Comparison of ENCODE assay signal across 8 mouse cellular contexts in genomic region chrX:21089867-21090239, GRCm38 (mm10). TPM values are rescaled to one million over a fixed set of nuclear protein-coding genes. Genes with fewer than 3 reads are reported as not detected.
A peak's percentile ranks its signal among the peaks of the same experiment; 100 is the strongest.
DNase-seq lines count a peak whose midpoint lies in the region; ATAC-seq and TF ChIP-seq lines count a peak whose summit lies in the region.

No protein-coding gene starts in this region.

- WGBS in limb, embryonic 15.5 days, result 47% methylated on average over 7 of the region's 7 CpGs
- 56% methylated on average over 7 of the region's 7 CpGs for WGBS in stomach, embryonic 16.5 days

- H3K27ac ChIP-seq in gastrocnemius, adult 2 months, result peak overlapping the region; percentile 81
- peak overlapping the region; percentile 81 for H3K27ac ChIP-seq in limb, embryonic 15.5 days
- H3K27ac ChIP-seq in stomach, embryonic 16.5 days (ENCODE audit: low read length), result no peak overlapping the region

- no peak for ATAC-seq in limb, embryonic 15.5 days (ENCODE audit: insufficient number of reproducible peaks, low FRiP score, low TSS enrichment, low read depth)
- ATAC-seq in stomach, embryonic 16.5 days (ENCODE audit: insufficient read depth, low FRiP score), result no peak

- intact Hi-C loops in gastrocnemius, adult 2 months (cut with DNase I), result no loop called here

- DNase-seq in gastrocnemius, adult 2 months, result no peak
- DNase-seq in gastrocnemius, postnatal 4 days (ENCODE audit: low spot score in 2 of 2), result no peak
- peak; percentile 5 for DNase-seq in right cerebral cortex, postnatal 14 days
- DNase-seq in right cerebral cortex, postnatal 36 days (ENCODE audit: low spot score in 2 of 2), result no peak
- DNase-seq in cerebellum, adult 11 months, result no peak
- no peak for DNase-seq in kidney, adult 18-20 months

- TF ChIP-seq CTCF in gastrocnemius, adult 2 months (IDR thresholded peaks at IDR 0.05), result no peak

- no peak overlapping the region for H3K9ac ChIP-seq in limb, embryonic 15.5 days
- no peak overlapping the region for H3K9ac ChIP-seq in stomach, embryonic 16.5 days (ENCODE audit: low read length)

- no peaks in the 10 kb centered on the region for H3K36me3 ChIP-seq in limb, embryonic 15.5 days
- H3K36me3 ChIP-seq in stomach, embryonic 16.5 days (ENCODE audit: control insufficient read depth, insufficient read depth, low read length), result no peaks in the 10 kb centered on the region

- peak overlapping the region; percentile 68 for H3K4me3 ChIP-seq in gastrocnemius, adult 2 months
- peak overlapping the region; percentile 42 for H3K4me3 ChIP-seq in limb, embryonic 15.5 days
- peak overlapping the region; percentile 50; the same call in 1 of the 2 replicates for H3K4me3 ChIP-seq in stomach, embryonic 16.5 days (replicated peaks; ENCODE audit: low read length)

- H3K4me2 ChIP-seq in limb, embryonic 15.5 days, result peak overlapping the region; percentile 44
- peak overlapping the region; percentile 55 for H3K4me2 ChIP-seq in stomach, embryonic 16.5 days (ENCODE audit: low read depth, low read length)

- no peaks in the 10 kb centered on the region for H3K27me3 ChIP-seq in limb, embryonic 15.5 days
- no peaks in the 10 kb centered on the region for H3K27me3 ChIP-seq in stomach, embryonic 16.5 days (ENCODE audit: control insufficient read depth, insufficient read depth, low read length)

- no peaks in the 10 kb centered on the region for H3K9me3 ChIP-seq in limb, embryonic 15.5 days
- H3K9me3 ChIP-seq in stomach, embryonic 16.5 days (replicated peaks; ENCODE audit: control insufficient read depth, low read length), result no peaks in the 10 kb centered on the region

- H3K4me1 ChIP-seq in limb, embryonic 15.5 days, result no peaks in the 10 kb centered on the region
- H3K4me1 ChIP-seq in stomach, embryonic 16.5 days (ENCODE audit: control insufficient read depth, insufficient read depth, low read length), result no peaks in the 10 kb centered on the region

RNA-seq across cellular contexts. Expression of gene Zfp300, which starts 0.5 kb away (rescaled TPM):
- under 1 TPM; 0.10 to 0.39 TPM for total RNA-seq in gastrocnemius, adult 2 months (2021)
- total RNA-seq in gastrocnemius, postnatal 4 days (2021), result 1 to 10 TPM; 1.2 to 1.5 TPM
- 1.8 and 2.7 TPM in 2 replicates for polyA plus RNA-seq in limb, embryonic 15.5 days (2015; fragmentation: Nextera tagmentation; extraction: Ambion mirVana)
- 1.3 and 1.5 TPM in 2 replicates for polyA plus RNA-seq in stomach, embryonic 16.5 days (2015; fragmentation: Nextera tagmentation; extraction: Ambion mirVana)

RNA-seq across cellular contexts. Expression of gene Spaca5, which starts 21.6 kb away (rescaled TPM):
- not detected for total RNA-seq in gastrocnemius, adult 2 months (2021)
- total RNA-seq in gastrocnemius, postnatal 4 days (2021), result not detected
- not detected in 2 replicates for polyA plus RNA-seq in limb, embryonic 15.5 days (2015; fragmentation: Nextera tagmentation; extraction: Ambion mirVana)
- polyA plus RNA-seq in stomach, embryonic 16.5 days (2015; fragmentation: Nextera tagmentation; extraction: Ambion mirVana), result not detected in 2 replicates

RNA-seq across cellular contexts. Expression of gene Ssxa1, which starts 25.8 kb away (rescaled TPM):
- total RNA-seq in gastrocnemius, adult 2 months (2021), result not detected
- not detected for total RNA-seq in gastrocnemius, postnatal 4 days (2021)
- polyA plus RNA-seq in limb, embryonic 15.5 days (2015; fragmentation: Nextera tagmentation; extraction: Ambion mirVana), result not detected in 2 replicates
- not detected in 2 replicates for polyA plus RNA-seq in stomach, embryonic 16.5 days (2015; fragmentation: Nextera tagmentation; extraction: Ambion mirVana)

RNA-seq across cellular contexts. Expression of gene Zfp182, which starts 27.7 kb away (rescaled TPM):
- 1 to 10 TPM; 1.8 to 2.3 TPM for total RNA-seq in gastrocnemius, adult 2 months (2021)
- 1 to 10 TPM; 5.4 to 7.4 TPM for total RNA-seq in gastrocnemius, postnatal 4 days (2021)
- polyA plus RNA-seq in limb, embryonic 15.5 days (2015; fragmentation: Nextera tagmentation; extraction: Ambion mirVana), result 6.2 and 7.4 TPM in 2 replicates
- polyA plus RNA-seq in stomach, embryonic 16.5 days (2015; fragmentation: Nextera tagmentation; extraction: Ambion mirVana), result 5.5 and 6.2 TPM in 2 replicates
